Mouse (Mus musculus) embryonic facial prominence, embryonic 13.5 days (tissue): Measurements from ENCODE around the gene Acss3. TPM values are rescaled to one million over a fixed set of nuclear protein-coding genes. Genes with fewer than 3 reads are reported as not detected.

Experiments used
- ATAC-seq: fragments of 200-750 bp; cut with Nextera tagmentation; 2 replicates; pipeline ENCODE4 v1.8.0; 2017; ENCODE audit warnings: low read depth; ENCODE audit not compliant: insufficient number of reproducible peaks, insufficient read depth, low FRiP score, low TSS enrichment
- H3K27ac ChIP-seq: fragments of 300-500 bp; sonication (generic); 2 replicates; pipeline ENCODE4 v1.5.1; 2015; ENCODE audit warnings: moderate library complexity, mild to moderate bottlenecking, inconsistent platforms
- H3K27me3 ChIP-seq: fragments of 300-500 bp; sonication (generic); 2 replicates; pipeline ENCODE4 v1.6.1; 2015; ENCODE audit warnings: mild to moderate bottlenecking, inconsistent platforms
- H3K36me3 ChIP-seq: fragments of 300-500 bp; sonication (generic); 2 replicates; pipeline ENCODE4 v1.6.1; 2015; ENCODE audit warnings: mild to moderate bottlenecking, inconsistent platforms
- H3K4me1 ChIP-seq: fragments of 300-500 bp; sonication (generic); 2 replicates; pipeline ENCODE4 v1.6.1; 2015; ENCODE audit warnings: inconsistent platforms
- H3K4me2 ChIP-seq: fragments of 300-500 bp; sonication (generic); 2 replicates; pipeline ENCODE4 v1.6.1; 2015; ENCODE audit warnings: moderate library complexity, mild to moderate bottlenecking, inconsistent platforms
- H3K4me3 ChIP-seq: fragments of 300-500 bp; sonication (generic); 2 replicates; pipeline ENCODE4 v1.5.1; 2015; ENCODE audit warnings: mild to moderate bottlenecking, inconsistent platforms
- H3K9ac ChIP-seq: fragments of 300-500 bp; sonication (generic); 2 replicates; pipeline ENCODE4 v1.6.1; 2015; ENCODE audit warnings: mild to moderate bottlenecking, inconsistent platforms
- H3K9me3 ChIP-seq: fragments of 300-500 bp; sonication (generic); 2 replicates; pipeline ENCODE4 v1.6.1; 2016; ENCODE audit warnings: inconsistent platforms
- WGBS: fragments of 180-500 bp; shearing (Covaris S2); methylation state at CpG from one replicate; pipeline ENCODE4 v1.1.7; 2015; ENCODE audit warnings: mixed read lengths; 5-methylcytosine and 5-hydroxymethylcytosine counted together
- polyA plus RNA-seq: library from polyadenylated mRNA; unstranded; fragments of >200 nt; fragmentation: Nextera tagmentation; extraction: Ambion mirVana; gene quantifications from 2 replicates; pipeline ENCODE4 v1.2.1, GENCODE M21; 2015

Acss3 gene
- polyA plus RNA-seq, 1 experiment from 2014 or later, result 4.4 TPM

GRCm38 (mm10) chr10:106924334-106924733 lies 199.1 kb downstream of the Acss3 start:
- 86% methylated on average over 5 of the region's 5 CpGs for WGBS

GRCm38 (mm10) chr10:106914822-106915221 lies 208.6 kb downstream of the Acss3 start:
- Histone ChIP-seq H3K27me3 (no peaks in the 10 kb centered on the region), H3K4me3 (no peak overlapping the region), H3K9me3 (peaks cover 3% of the 10 kb centered on the region; the same call in 1 of the 2 replicates), H3K4me2 (no peak overlapping the region), H3K36me3 (no peaks in the 10 kb centered on the region), H3K27ac (no peak overlapping the region), H3K4me1 (no peaks in the 10 kb centered on the region), H3K9ac (no peak overlapping the region)
- ATAC-seq, result no peak

More at GRCm38 (mm10) chr10:106924334-106924733, 199.1 kb downstream of the Acss3 start:
- Histone ChIP-seq H3K27me3 (no peaks in the 10 kb centered on the region), H3K4me3 (no peak overlapping the region), H3K4me2 (no peak overlapping the region), H3K9ac (no peak overlapping the region), H3K27ac (no peak overlapping the region), H3K4me1 (no peaks in the 10 kb centered on the region), H3K9me3 (no peaks in the 10 kb centered on the region), H3K36me3 (no peaks in the 10 kb centered on the region)
- ATAC-seq, result no peak

GRCm38 (mm10) chr10:106914275-106914674 lies 209.2 kb downstream of the Acss3 start:
- Histone ChIP-seq H3K4me1 (no peaks in the 10 kb centered on the region), H3K27me3 (no peaks in the 10 kb centered on the region), H3K4me3 (no peak overlapping the region), H3K9me3 (peaks cover 3% of the 10 kb centered on the region; the same call in 1 of the 2 replicates), H3K27ac (no peak overlapping the region), H3K36me3 (no peaks in the 10 kb centered on the region), H3K9ac (no peak overlapping the region), H3K4me2 (no peak overlapping the region)
- no peak for ATAC-seq

GRCm38 (mm10) chr10:106913032-106913431 lies 210.4 kb downstream of the Acss3 start:
- H3K4me3 ChIP-seq, result no peak overlapping the region
- H3K4me1 ChIP-seq, result no peaks in the 10 kb centered on the region
- H3K36me3 ChIP-seq, result no peaks in the 10 kb centered on the region
- peaks cover 3% of the 10 kb centered on the region; the same call in 1 of the 2 replicates for H3K9me3 ChIP-seq
- H3K4me2 ChIP-seq, result no peak overlapping the region
- no peak overlapping the region for H3K9ac ChIP-seq
- no peaks in the 10 kb centered on the region for H3K27me3 ChIP-seq
- H3K27ac ChIP-seq, result no peak overlapping the region
- 16% methylated on average over 2 of the region's 2 CpGs for WGBS
- no peak for ATAC-seq

GRCm38 (mm10) chr10:106910108-106910507 lies 213.4 kb downstream of the Acss3 start:
- ATAC-seq, result no peak
- H3K36me3 ChIP-seq, result no peaks in the 10 kb centered on the region
- no peak overlapping the region for H3K4me3 ChIP-seq
- no peaks in the 10 kb centered on the region for H3K27me3 ChIP-seq
- H3K9me3 ChIP-seq, result peaks cover 3% of the 10 kb centered on the region; the same call in 1 of the 2 replicates
- no peaks in the 10 kb centered on the region for H3K4me1 ChIP-seq
- H3K9ac ChIP-seq, result no peak overlapping the region
- no peak overlapping the region for H3K27ac ChIP-seq
- WGBS, result 65% methylated on average over 3 of the region's 3 CpGs
- no peak overlapping the region for H3K4me2 ChIP-seq

- Histone ChIP-seq H3K27ac (no peak overlapping the region), H3K9ac (no peak overlapping the region), H3K4me2 (no peak overlapping the region), H3K9me3 (no peaks in the 10 kb centered on the region), H3K27me3 (no peaks in the 10 kb centered on the region), H3K4me1 (no peaks in the 10 kb centered on the region), H3K36me3 (no peaks in the 10 kb centered on the region), H3K4me3 (no peak overlapping the region)
- WGBS, result 45% methylated on average over 13 of the region's 13 CpGs
- no peak for ATAC-seq
These were observed 227.1 kb downstream of the Acss3 start for GRCm38 (mm10) chr10:106896351-106896750.

Other genes with a start within 250 kb of the Acss3 start
- gene Lin7a, start 148.0 kb upstream of the Acss3 start, polyA plus RNA-seq, result 4.5 and 5.8 TPM in 2 replicates